In genomic region chr1:191964773-191965481, GRCm38 (mm10) we compare ENCODE assay signal across 7 mouse cellular contexts. TPM values are rescaled to one million over a fixed set of nuclear protein-coding genes. Genes with fewer than 3 reads are reported as not detected.
A peak's percentile ranks its signal among the peaks of the same experiment; 100 is the strongest.
DNase-seq lines count a peak whose midpoint lies in the region; ATAC-seq and TF ChIP-seq lines count a peak whose summit lies in the region.

No protein-coding gene starts in this region.

- H3K27ac ChIP-seq in limb, embryonic 11.5 days (replicated peaks; ENCODE audit: low read depth, low read length): no peak overlapping the region
- H3K27ac ChIP-seq in midbrain, embryonic 13.5 days: no peak overlapping the region
- no peak overlapping the region for H3K27ac ChIP-seq in small intestine, adult 2 months (ENCODE audit: insufficient read depth, low read depth, low read length)

- WGBS in limb, embryonic 11.5 days: 20% methylated on average over 13 of the region's 13 CpGs
- 20% methylated on average over 13 of the region's 13 CpGs for WGBS in midbrain, embryonic 13.5 days
- 10% methylated on average over 13 of the region's 13 CpGs for WGBS in small intestine, adult 2 months

- intact Hi-C loops in gastrocnemius, postnatal 36 days (cut with DNase I): loop anchor here (1.0 to 5.0 kb wide), 3 partner anchors 58 to 130 kb away; partner anchors contain the start of gene Slc30a1

- no peaks in the 10 kb centered on the region for H3K9me3 ChIP-seq in limb, embryonic 11.5 days (ENCODE audit: control insufficient read depth, low read length)
- no peaks in the 10 kb centered on the region for H3K9me3 ChIP-seq in midbrain, embryonic 13.5 days

- DNase-seq in adrenal gland, adult 18-20 months (ENCODE audit: low spot score in 2 of 2): peak; percentile 70 to 73
- peak; percentile 96 for DNase-seq in embryo, embryonic 10 days (ENCODE audit: low spot score)
- DNase-seq in gastrocnemius, postnatal 36 days: peak; percentile 57 to 69
- peak; percentile 84 for DNase-seq in kidney, adult 18-20 months
- DNase-seq in limb, embryonic 11.5 days (ENCODE audit: low spot score): peak; percentile 87

- no peaks in the 10 kb centered on the region for H3K27me3 ChIP-seq in limb, embryonic 11.5 days (ENCODE audit: control insufficient read depth, insufficient read depth, low read length)
- no peaks in the 10 kb centered on the region for H3K27me3 ChIP-seq in midbrain, embryonic 13.5 days
- no peaks in the 10 kb centered on the region for H3K27me3 ChIP-seq in small intestine, adult 2 months (ENCODE audit: control insufficient read depth, insufficient read depth, low read length)

- TF ChIP-seq POLR2A in small intestine, adult 2 months (IDR thresholded peaks at IDR 0.05; ENCODE audit: low read depth, low read length): no peak

- H3K36me3 ChIP-seq in limb, embryonic 11.5 days (ENCODE audit: control insufficient read depth, insufficient read depth, low read length): no peaks in the 10 kb centered on the region
- no peaks in the 10 kb centered on the region for H3K36me3 ChIP-seq in midbrain, embryonic 13.5 days
- H3K36me3 ChIP-seq in small intestine, adult 2 months (ENCODE audit: control insufficient read depth, insufficient read depth, low read length): no peaks in the 10 kb centered on the region

- 0 out of 2 replicates have a peak, but pooled peaks have one; percentile 39 for ATAC-seq in limb, embryonic 11.5 days (ENCODE audit: insufficient number of reproducible peaks, low FRiP score, low TSS enrichment, low read depth)
- peak; percentile 75; the same call in 1 of the 2 replicates for ATAC-seq in midbrain, embryonic 13.5 days

- H3K4me1 ChIP-seq in limb, embryonic 11.5 days (ENCODE audit: control insufficient read depth, insufficient read depth, low read length): no peaks in the 10 kb centered on the region
- H3K4me1 ChIP-seq in midbrain, embryonic 13.5 days (replicated peaks): no peaks in the 10 kb centered on the region
- H3K4me1 ChIP-seq in small intestine, adult 2 months (ENCODE audit: control insufficient read depth, insufficient read depth, insufficient read length, low read length): no peaks in the 10 kb centered on the region; the same call in 1 of the 2 replicates

- TF ChIP-seq CTCF in small intestine, adult 2 months (IDR thresholded peaks at IDR 0.05; ENCODE audit: extremely low read depth, insufficient read length, insufficient replicate concordance, low read depth, low read length): peak; percentile 90; the same call in 1 of the 2 replicates

- no peak overlapping the region for H3K4me3 ChIP-seq in limb, embryonic 11.5 days (ENCODE audit: low read depth, low read length)
- H3K4me3 ChIP-seq in midbrain, embryonic 13.5 days (replicated peaks): no peak overlapping the region
- no peak overlapping the region for H3K4me3 ChIP-seq in small intestine, adult 2 months (ENCODE audit: low read depth, low read length)

- H3K9ac ChIP-seq in limb, embryonic 11.5 days (ENCODE audit: low read length): no peak overlapping the region
- no peak overlapping the region for H3K9ac ChIP-seq in midbrain, embryonic 13.5 days (replicated peaks)

- no peak overlapping the region for H3K4me2 ChIP-seq in limb, embryonic 11.5 days (ENCODE audit: low read depth, severe bottlenecking)
- no peak overlapping the region for H3K4me2 ChIP-seq in midbrain, embryonic 13.5 days (replicated peaks)

RNA-seq across cellular contexts. Expression of gene Rd3, which starts 12.2 kb away (rescaled TPM):
- under 1 TPM in 1 of 2 experiments, not detected in 1; 0.17 TPM for total RNA-seq in adrenal gland, adult 18-20 months (2021)
- total RNA-seq in gastrocnemius, postnatal 36 days (2021): under 1 TPM in 1 of 2 experiments, not detected in 1; 0.08 TPM
- polyA plus RNA-seq in limb, embryonic 11.5 days (2014; fragmentation: Nextera tagmentation; extraction: Ambion mirVana): not detected in 2 replicates
- 1.8 and 3.1 TPM in 2 replicates for polyA plus RNA-seq in midbrain, embryonic 13.5 days (2015; fragmentation: Nextera tagmentation; extraction: Ambion mirVana)
- polyA plus RNA-seq in small intestine, adult 2 months (2012; rRNA removed): 0.10 TPM in 1 of 2 replicates, not detected in the other

RNA-seq across cellular contexts. Expression of gene Slc30a1, which starts 58.4 kb away (rescaled TPM):
- 10 to 100 TPM; 15.9 to 19.1 TPM for total RNA-seq in adrenal gland, adult 18-20 months (2021)
- total RNA-seq in gastrocnemius, postnatal 36 days (2021): 1 to 10 TPM; 5.6 to 7.7 TPM
- polyA plus RNA-seq in limb, embryonic 11.5 days (2014; fragmentation: Nextera tagmentation; extraction: Ambion mirVana): 1.3 and 1.6 TPM in 2 replicates
- polyA plus RNA-seq in midbrain, embryonic 13.5 days (2015; fragmentation: Nextera tagmentation; extraction: Ambion mirVana): 1.8 and 2.1 TPM in 2 replicates
- polyA plus RNA-seq in small intestine, adult 2 months (2012; rRNA removed): 15.3 and 16.5 TPM in 2 replicates
